Mouse (Mus musculus) MEL (cell line): ENCODE measurements around the gene Cyp1a2. TPM values are rescaled to one million over a fixed set of nuclear protein-coding genes. Genes with fewer than 3 reads are reported as not detected.

Source experiments
- DNase-seq: peaks from one replicate; pipeline ENCODE4 v3.0.0; 2011; ENCODE audit warnings: low read depth, low spot score
- H3K27ac ChIP-seq: 2 replicates; pipeline ENCODE4 v1.5.1; 2012; ENCODE audit warnings: low read depth, mild to moderate bottlenecking, control low read depth, low read length, moderate library complexity; ENCODE audit not compliant: control insufficient read depth
- H3K27me3 ChIP-seq, 2 experiments: fragments of 150-350 bp in 1 of 2; sonication (generic) in 1 of 2; 2 replicates each; pipeline ENCODE4 v1.6.1; 2012; ENCODE audit warnings: low read length in 2 of 2, mild to moderate bottlenecking in 2 of 2, improper control_type of control experiment in 1 of 2, moderate library complexity in 1 of 2; ENCODE audit not compliant: insufficient read depth in 2 of 2, control insufficient read depth in 1 of 2
- H3K36me3 ChIP-seq, 2 experiments: 2 replicates each; pipeline ENCODE4 v1.6.1; 2012 to 2014; ENCODE audit warnings: low read length in 2 of 2, improper control_type of control experiment in 1 of 2, inconsistent platforms in 1 of 2, mild to moderate bottlenecking in 1 of 2; ENCODE audit not compliant: insufficient read depth in 2 of 2, control insufficient read depth in 1 of 2
- H3K4me1 ChIP-seq, 2 experiments: fragments of 150-350 bp in 1 of 2; sonication (generic) in 1 of 2; 2 replicates each; pipeline ENCODE4 v1.6.1; 2012; ENCODE audit warnings: low read length in 2 of 2, improper control_type of control experiment in 1 of 2, mild to moderate bottlenecking in 1 of 2; ENCODE audit not compliant: insufficient read depth in 2 of 2, control insufficient read depth in 1 of 2
- H3K4me3 ChIP-seq, 2 experiments: fragments of 150-350 bp in 1 of 2; sonication (generic) in 1 of 2; 2 replicates each; pipeline ENCODE4 v1.5.1; 2012; ENCODE audit warnings: low read depth in 2 of 2, low read length in 2 of 2, mild to moderate bottlenecking in 2 of 2, moderate library complexity in 2 of 2, control low read depth in 1 of 2, improper control_type of control experiment in 1 of 2; ENCODE audit not compliant: control insufficient read depth in 1 of 2, insufficient read depth in 1 of 2
- H3K79me2 ChIP-seq: 2 replicates; pipeline ENCODE4 v1.6.1; 2012; ENCODE audit warnings: mild to moderate bottlenecking, low read length, moderate library complexity; ENCODE audit not compliant: control insufficient read depth, poor library complexity, insufficient read depth
- H3K9ac ChIP-seq: 2 replicates; pipeline ENCODE4 v1.6.1; 2012; ENCODE audit warnings: low read depth, mild to moderate bottlenecking, control low read depth, low read length, moderate library complexity; ENCODE audit not compliant: control insufficient read depth, poor library complexity, severe bottlenecking
- H3K9me3 ChIP-seq: fragments of 150-350 bp; sonication (generic); replicated peaks from 2 replicates; pipeline ENCODE4 v1.6.1; 2012; ENCODE audit warnings: mild to moderate bottlenecking, low read length, improper control_type of control experiment, moderate library complexity; ENCODE audit not compliant: insufficient read depth
- CHD1 ChIP-seq: IDR thresholded peaks from 2 replicates; pipeline ENCODE4 v1.6.1; 2012; ENCODE audit warnings: low read depth, mild to moderate bottlenecking, inconsistent platforms, low read length, improper control_type of control experiment
- ELF1 ChIP-seq: IDR thresholded peaks from 2 replicates; pipeline ENCODE4 v1.6.1; 2014; ENCODE audit warnings: low read depth, mild to moderate bottlenecking, inconsistent platforms, low read length, improper control_type of control experiment, moderate library complexity
- ETS1 ChIP-seq: IDR thresholded peaks from 2 replicates; pipeline ENCODE4 v1.6.1; 2012; ENCODE audit warnings: low read depth, mild to moderate bottlenecking, inconsistent platforms, low read length, improper control_type of control experiment, moderate library complexity
- JUND ChIP-seq: IDR thresholded peaks from 2 replicates; pipeline ENCODE4 v1.6.1; 2011; ENCODE audit warnings: low read depth, mild to moderate bottlenecking, improper control_type of control experiment, low read length
- MAFK ChIP-seq: IDR thresholded peaks from 2 replicates; pipeline ENCODE4 v1.6.1; 2011; ENCODE audit warnings: low read depth, mild to moderate bottlenecking, low read length, improper control_type of control experiment, borderline replicate concordance
- MAX ChIP-seq: IDR thresholded peaks from 2 replicates; pipeline ENCODE4 v1.6.1; 2011; ENCODE audit warnings: low read length, improper control_type of control experiment
- MAZ ChIP-seq: IDR thresholded peaks from 2 replicates; pipeline ENCODE4 v1.6.1; 2012; ENCODE audit warnings: low read depth, mild to moderate bottlenecking, inconsistent platforms, low read length, improper control_type of control experiment
- MYC ChIP-seq: IDR thresholded peaks from 2 replicates; pipeline ENCODE4 v1.6.1; 2011; ENCODE audit warnings: low read depth, mild to moderate bottlenecking, low read length, improper control_type of control experiment, moderate library complexity
- NELFE ChIP-seq: IDR thresholded peaks from 2 replicates; pipeline ENCODE4 v1.6.1; 2011; ENCODE audit warnings: low read depth, low read length, improper control_type of control experiment
- NRF1 ChIP-seq: IDR thresholded peaks from 2 replicates; pipeline ENCODE4 v1.6.1; 2014; ENCODE audit warnings: low read depth, mild to moderate bottlenecking, inconsistent platforms, low read length, improper control_type of control experiment, moderate library complexity; ENCODE audit not compliant: poor library complexity, insufficient read depth, severe bottlenecking
- POLR2A ChIP-seq, 2 experiments: IDR thresholded peaks; 2 replicates each; pipeline ENCODE4 v1.6.1; 2011 to 2012; ENCODE audit warnings: low read length in 2 of 2, mild to moderate bottlenecking in 2 of 2, control low read depth in 1 of 2, improper control_type of control experiment in 1 of 2, low read depth in 1 of 2, moderate library complexity in 1 of 2; ENCODE audit not compliant: control insufficient read depth in 1 of 2, insufficient read depth in 1 of 2, poor library complexity in 1 of 2
- RAD21 ChIP-seq: IDR thresholded peaks from 2 replicates; pipeline ENCODE4 v1.6.1; 2011; ENCODE audit warnings: mild to moderate bottlenecking, low read depth, low read length, improper control_type of control experiment
- RCOR1 ChIP-seq: IDR thresholded peaks from 2 replicates; pipeline ENCODE4 v1.6.1; 2012; ENCODE audit warnings: low read depth, mild to moderate bottlenecking, inconsistent platforms, low read length, improper control_type of control experiment
- SMC3 ChIP-seq: IDR thresholded peaks from 2 replicates; pipeline ENCODE4 v1.6.1; 2011; ENCODE audit warnings: low read depth, low read length, improper control_type of control experiment
- TAL1 ChIP-seq: IDR thresholded peaks from 2 replicates; pipeline ENCODE4 v1.6.1; 2012; ENCODE audit warnings: mild to moderate bottlenecking, inconsistent platforms, low read length, moderate library complexity, mixed read lengths
- TCF12 ChIP-seq: IDR thresholded peaks from 2 replicates; pipeline ENCODE4 v1.6.1; 2014; ENCODE audit warnings: low read depth, mild to moderate bottlenecking, inconsistent platforms, low read length, improper control_type of control experiment, moderate library complexity
- UBTF ChIP-seq: IDR thresholded peaks from 2 replicates; pipeline ENCODE4 v1.6.1; 2012; ENCODE audit warnings: low read depth, mild to moderate bottlenecking, inconsistent platforms, low read length, improper control_type of control experiment, moderate library complexity, borderline replicate concordance; ENCODE audit not compliant: insufficient read depth
- ZC3H11A ChIP-seq: IDR thresholded peaks from 2 replicates; pipeline ENCODE4 v1.6.1; 2012; ENCODE audit warnings: low read depth, mild to moderate bottlenecking, inconsistent platforms, low read length, improper control_type of control experiment
- ZMIZ1 ChIP-seq: IDR thresholded peaks from 2 replicates; pipeline ENCODE4 v1.6.1; 2012; ENCODE audit warnings: low read depth, mild to moderate bottlenecking, inconsistent platforms, low read length, improper control_type of control experiment, moderate library complexity
- ZNF384 ChIP-seq: IDR thresholded peaks from 2 replicates; pipeline ENCODE4 v1.6.1; 2012; ENCODE audit warnings: low read depth, mild to moderate bottlenecking, inconsistent platforms, low read length, improper control_type of control experiment
- polyA plus RNA-seq, 2 experiments: library from polyadenylated mRNA; stranded (reverse) in 1 of 2; unstranded in 1 of 2; fragments of >175 nt in 1 of 2; fragments of >200 nt in 1 of 2; gene quantifications; 2 replicates each; pipeline versions ENCODE4 v1.2.1 to v1.2.4; 2012; ENCODE audit warnings: low replicate concordance in 2 of 2, low read depth in 1 of 2; ENCODE audit not compliant: insufficient read length in 2 of 2, insufficient read depth in 1 of 2, missing spikeins in 1 of 2
- total RNA-seq: library from RNA; depleted of rRNA; stranded (reverse); fragments of 300-350 nt; gene quantifications from 2 replicates; pipeline ENCODE4 v1.2.3, GENCODE M21; 2012

Gene Cyp1a2
- total and polyA plus RNA-seq, 3 experiments = not detected

DNA sequence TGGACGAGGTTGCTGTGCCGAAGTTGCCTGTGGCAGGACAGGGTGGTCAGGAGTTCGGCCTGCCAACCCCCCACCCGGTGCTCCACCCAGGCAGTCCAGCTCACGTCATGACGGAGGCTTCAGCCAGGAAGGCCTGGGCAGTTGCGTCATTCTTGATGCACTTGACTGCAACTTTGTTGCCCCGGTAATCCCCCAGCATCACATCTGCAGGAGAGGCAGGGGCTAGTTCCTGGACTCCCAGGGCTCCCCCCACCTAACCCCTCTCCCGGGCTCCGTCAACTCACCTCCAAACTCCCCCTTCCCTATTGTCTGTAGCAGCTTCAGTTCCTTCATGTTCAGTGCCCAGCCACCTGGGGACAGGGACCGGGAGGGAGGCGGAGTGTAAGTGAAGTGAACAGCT is 54.8 kb downstream of the Cyp1a2 start:
- 0 out of 4 replicates have a peak, but pooled peaks cover 0 to 2% of the 10 kb centered on the region in 2 experiments for H3K4me1 ChIP-seq
- H3K27ac ChIP-seq = no peak overlapping the region
- no peak for TF ChIP-seq JUND
- no peak for TF ChIP-seq NRF1
- no peak for TF ChIP-seq NELFE
- no peak overlapping the region for H3K9ac ChIP-seq
- no peaks in the 10 kb centered on the region for H3K27me3 ChIP-seq
- no peaks in the 10 kb centered on the region for H3K9me3 ChIP-seq
- peaks cover 0 to 8% of the 10 kb centered on the region in 2 experiments; a peak in 1 of 4 replicates for H3K36me3 ChIP-seq
- no peak overlapping the region for H3K4me3 ChIP-seq
- no peak for DNase-seq
- peaks cover 14% of the 10 kb centered on the region for H3K79me2 ChIP-seq

DNA sequence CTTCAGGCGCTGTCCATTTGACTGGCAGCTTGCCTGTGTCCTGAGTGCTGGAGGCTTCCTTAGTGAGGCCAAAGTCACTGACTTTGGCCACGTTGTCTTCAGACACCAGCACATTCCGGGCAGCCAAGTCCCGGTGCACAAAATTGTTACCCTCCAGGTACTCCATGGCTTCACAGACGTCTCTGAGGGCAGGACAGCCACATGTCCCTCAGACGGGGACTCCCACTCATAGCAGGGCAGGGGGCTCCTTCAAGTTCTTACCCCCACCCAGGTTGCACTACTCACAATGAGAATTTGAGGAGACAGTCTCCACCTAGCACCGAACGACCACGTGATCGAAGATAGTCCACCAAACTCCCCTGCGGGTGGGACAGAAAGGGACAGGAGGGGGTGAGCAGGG is 55.6 kb downstream of the Cyp1a2 start:
- no peak for DNase-seq
- Histone ChIP-seq H3K4me1 (0 out of 4 replicates have a peak, but pooled peaks cover 0 to 3% of the 10 kb centered on the region in 2 experiments), H3K27ac (no peak overlapping the region)

DNA sequence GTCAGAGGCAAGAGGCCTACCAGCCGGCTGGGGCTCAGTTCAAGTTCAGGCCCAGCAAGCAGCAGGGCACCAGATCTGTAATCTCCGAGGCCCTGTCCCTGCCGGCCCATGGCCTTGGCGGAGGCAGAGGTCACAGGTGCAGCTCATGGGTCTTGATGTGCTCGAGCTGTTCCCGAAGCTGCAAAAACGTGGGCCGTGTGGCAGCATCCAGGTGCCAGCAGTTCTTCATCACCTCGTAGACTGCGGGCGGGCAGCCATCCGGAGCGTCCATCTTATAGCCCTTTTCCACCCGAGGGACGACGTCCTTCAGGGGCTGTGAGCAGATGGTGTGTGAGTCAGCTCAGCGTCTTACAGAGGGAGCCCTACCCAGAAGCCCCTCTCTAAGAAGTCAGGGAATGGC is 56.3 kb downstream of the Cyp1a2 start:
- no peak for TF ChIP-seq ELF1
- no peak for TF ChIP-seq CHD1
- TF ChIP-seq ZMIZ1 = no peak
- TF ChIP-seq UBTF = no peak
- TF ChIP-seq MAFK = no peak
- TF ChIP-seq NRF1 = no peak
- TF ChIP-seq, all 39 proteins: peak for 0
- Histone ChIP-seq H3K9ac (no peak overlapping the region), H3K4me1 (0 out of 4 replicates have a peak, but pooled peaks cover 0 to 3% of the 10 kb centered on the region in 2 experiments), H3K79me2 (peaks cover 5% of the 10 kb centered on the region; the same call in 1 of the 2 replicates), H3K9me3 (no peaks in the 10 kb centered on the region), H3K36me3 (peaks cover 0 to 6% of the 10 kb centered on the region in 2 experiments; a peak in 1 of 4 replicates), H3K4me3 (no peak overlapping the region), H3K27me3 (no peaks in the 10 kb centered on the region), H3K27ac (no peak overlapping the region)
- DNase-seq = no peak

More for the DNA sequence above, 55.6 kb downstream of the Cyp1a2 start:
- Histone ChIP-seq H3K4me3 (no peak overlapping the region), H3K36me3 (peaks cover 0 to 6% of the 10 kb centered on the region in 2 experiments; a peak in 1 of 4 replicates), H3K79me2 (peaks cover 6% of the 10 kb centered on the region), H3K9ac (no peak overlapping the region)
- TF ChIP-seq MYC (no peak), ZC3H11A (no peak), POLR2A (IDR thresholded peaks at IDR 0.05; ENCODE audit: control insufficient read depth in 1 of 2, insufficient read depth in 1 of 2, low read depth in 1 of 2, low read length in 2 of 2, poor library complexity in 1 of 2) (no peak; a peak in 1 of 4 replicates), TAL1 (no peak), MAX (no peak), TCF12 (no peak), RAD21 (no peak), ETS1 (no peak), NRF1 (no peak), ELF1 (no peak), NELFE (no peak), RCOR1 (no peak), SMC3 (no peak), MAZ (no peak), ZNF384 (no peak)
- TF ChIP-seq, all 39 proteins: peak for 0
- Histone ChIP-seq H3K9me3 (no peaks in the 10 kb centered on the region), H3K27me3 (no peaks in the 10 kb centered on the region)
